Mouse (Mus musculus) neural tube, embryonic 12.5 days (tissue): ENCODE measurements around the gene Plbd2. TPM values are rescaled to one million over a fixed set of nuclear protein-coding genes. Genes with fewer than 3 reads are reported as not detected.

Experiments used
- ATAC-seq: fragments of 200-750 bp; cut with Nextera tagmentation; 2 replicates; pipeline ENCODE4 v1.8.0; 2017; ENCODE audit warnings: low read depth, mild to moderate bottlenecking, moderate TSS enrichment, moderate library complexity; ENCODE audit not compliant: low FRiP score
- H3K27ac ChIP-seq: fragments of 300-500 bp; sonication (generic); 2 replicates; pipeline ENCODE4 v1.5.1; 2016
- H3K27me3 ChIP-seq: fragments of 300-500 bp; sonication (generic); replicated peaks from 2 replicates; pipeline ENCODE4 v1.6.1; 2016; ENCODE audit warnings: mild to moderate bottlenecking
- H3K36me3 ChIP-seq: fragments of 300-500 bp; sonication (generic); 2 replicates; pipeline ENCODE4 v1.6.1; 2016; ENCODE audit warnings: mild to moderate bottlenecking
- H3K4me1 ChIP-seq: fragments of 300-500 bp; sonication (generic); 2 replicates; pipeline ENCODE4 v1.6.1; 2016
- H3K4me2 ChIP-seq: fragments of 300-500 bp; sonication (generic); replicated peaks from 2 replicates; pipeline ENCODE4 v1.6.1; 2016; ENCODE audit warnings: mild to moderate bottlenecking
- H3K4me3 ChIP-seq: fragments of 300-500 bp; sonication (generic); 2 replicates; pipeline ENCODE4 v1.5.1; 2016
- H3K9ac ChIP-seq: fragments of 300-500 bp; sonication (generic); 2 replicates; pipeline ENCODE4 v1.6.1; 2016; ENCODE audit warnings: mild to moderate bottlenecking
- H3K9me3 ChIP-seq: fragments of 300-500 bp; sonication (generic); 2 replicates; pipeline ENCODE4 v1.6.1; 2016; ENCODE audit warnings: mild to moderate bottlenecking
- WGBS: fragments of 180-500 bp; shearing (Covaris S2); methylation state at CpG from one replicate; pipeline ENCODE4 v1.1.7; 2016; 5-methylcytosine and 5-hydroxymethylcytosine counted together
- polyA plus RNA-seq: library from polyadenylated mRNA; unstranded; fragments of >200 nt; fragmentation: Nextera tagmentation; extraction: Ambion mirVana; gene quantifications from 2 replicates; pipeline ENCODE4 v1.2.1, GENCODE M21; 2016

The Plbd2 gene
- polyA plus RNA-seq, 1 experiment from 2014 or later, result 46.2 TPM

DNA sequence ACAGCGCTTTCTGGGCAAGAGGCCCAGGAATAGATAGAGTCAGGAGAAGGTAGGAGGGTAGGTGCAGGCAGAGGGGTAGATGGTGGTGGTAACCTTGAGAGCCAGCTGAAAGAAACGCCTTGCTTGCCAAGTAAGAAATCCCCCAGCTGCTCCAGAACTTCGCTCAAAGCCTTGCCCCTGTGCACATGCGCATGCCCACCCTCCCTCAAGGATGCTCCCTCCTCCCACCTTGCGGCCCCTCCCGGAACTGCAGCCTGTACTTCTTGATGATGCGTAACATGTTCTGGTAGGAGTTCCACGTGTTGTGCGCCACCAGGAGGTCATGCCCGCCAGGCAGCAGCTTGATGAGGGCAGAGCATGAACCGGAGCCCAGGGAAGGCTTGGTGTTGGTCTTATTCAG, 11.0 kb downstream of the Plbd2 start:
- Histone ChIP-seq H3K4me3 (no peak overlapping the region), H3K27ac (no peak overlapping the region), H3K4me1 (peaks cover 6% of the 10 kb centered on the region; the same call in 1 of the 2 replicates), H3K9me3 (no peaks in the 10 kb centered on the region), H3K9ac (no peak overlapping the region), H3K27me3 (no peaks in the 10 kb centered on the region), H3K4me2 (no peak overlapping the region), H3K36me3 (peaks cover 35% of the 10 kb centered on the region)
- no peak for ATAC-seq
- 76% methylated on average over 11 of the region's 11 CpGs for WGBS

DNA sequence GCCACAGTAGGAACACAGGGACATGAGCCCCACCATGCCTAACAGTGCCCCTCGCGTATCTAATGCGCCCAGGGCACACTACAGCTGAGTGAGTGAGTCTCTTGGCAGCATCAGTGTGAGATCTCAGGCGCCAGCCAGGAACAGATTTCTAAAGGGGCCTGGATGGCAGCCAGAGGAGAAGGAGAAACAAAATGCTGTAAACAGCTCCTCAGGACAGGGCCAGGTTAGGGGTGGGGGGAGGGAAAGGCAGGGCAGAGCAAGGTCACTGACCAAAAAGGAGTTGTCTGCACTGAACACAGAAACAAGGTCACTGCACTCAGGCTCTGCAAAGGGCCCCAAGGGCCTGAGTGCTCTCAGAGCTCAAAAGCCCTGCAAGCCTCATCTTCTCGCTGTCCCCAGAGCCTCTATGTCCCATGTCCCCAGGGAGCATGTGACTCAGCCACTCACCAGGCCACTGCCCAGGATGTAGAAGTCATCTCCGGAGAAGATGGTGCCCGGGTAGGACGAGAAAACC, 12.7 kb downstream of the Plbd2 start:
- H3K4me1 ChIP-seq, result peaks cover 6% of the 10 kb centered on the region; the same call in 1 of the 2 replicates
- H3K9me3 ChIP-seq, result no peaks in the 10 kb centered on the region
- WGBS, result 89% methylated on average over 8 of the region's 8 CpGs
- H3K36me3 ChIP-seq, result peaks cover 52% of the 10 kb centered on the region
- no peaks in the 10 kb centered on the region for H3K27me3 ChIP-seq
- H3K27ac ChIP-seq, result no peak overlapping the region
- ATAC-seq, result no peak
- no peak overlapping the region for H3K4me3 ChIP-seq
- no peak overlapping the region for H3K9ac ChIP-seq
- H3K4me2 ChIP-seq, result no peak overlapping the region

DNA sequence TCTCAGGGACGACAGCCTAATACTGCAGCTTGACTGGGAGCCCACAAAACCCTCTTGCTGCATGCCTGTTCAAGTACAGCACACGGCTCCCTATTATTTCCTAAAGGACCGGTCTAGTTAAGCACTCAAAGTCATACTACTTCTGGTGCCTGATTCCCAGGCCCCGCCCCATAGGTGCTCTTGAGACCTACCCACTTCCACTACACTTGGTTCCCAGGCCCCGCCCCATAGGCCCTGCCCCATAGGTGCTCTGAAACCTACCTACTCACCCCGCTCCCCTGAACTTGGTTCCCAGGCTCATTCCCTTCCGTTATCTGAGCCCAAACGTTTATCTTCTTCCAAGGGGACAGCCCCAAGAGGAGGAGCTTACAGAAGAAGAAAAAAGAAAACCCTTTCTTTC, 15.6 kb downstream of the Plbd2 start:
- Histone ChIP-seq H3K36me3 (peaks cover 66% of the 10 kb centered on the region), H3K4me1 (no peaks in the 10 kb centered on the region; the same call in 1 of the 2 replicates), H3K4me3 (no peak overlapping the region), H3K27me3 (no peaks in the 10 kb centered on the region), H3K9me3 (no peaks in the 10 kb centered on the region), H3K4me2 (no peak overlapping the region), H3K27ac (no peak overlapping the region), H3K9ac (no peak overlapping the region)
- no peak for ATAC-seq
- WGBS, result 90% methylated on average over 8 of the region's 8 CpGs

DNA sequence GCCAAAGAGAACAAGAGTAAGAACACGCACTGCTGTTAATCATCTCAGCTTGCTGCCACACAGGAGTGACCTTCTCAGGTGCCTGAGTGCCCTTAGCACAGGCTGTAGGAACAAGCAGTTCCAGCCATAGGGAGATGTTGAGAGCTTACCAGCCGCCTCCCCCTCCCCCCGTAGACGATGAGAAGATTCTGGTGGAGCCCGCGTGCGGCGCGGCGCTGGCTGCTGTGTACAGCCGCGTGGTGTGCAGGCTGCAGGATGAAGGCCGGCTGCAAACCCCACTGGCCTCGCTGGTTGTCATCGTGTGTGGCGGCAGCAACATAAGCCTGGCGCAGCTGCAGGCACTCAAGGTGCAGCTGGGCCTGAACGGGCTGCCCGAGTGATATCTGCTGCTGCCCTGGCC, 20.0 kb downstream of the Plbd2 start:
- no peak overlapping the region for H3K9ac ChIP-seq
- 92% methylated on average over 19 of the region's 19 CpGs for whole genome bisulfite sequencing

DNA sequence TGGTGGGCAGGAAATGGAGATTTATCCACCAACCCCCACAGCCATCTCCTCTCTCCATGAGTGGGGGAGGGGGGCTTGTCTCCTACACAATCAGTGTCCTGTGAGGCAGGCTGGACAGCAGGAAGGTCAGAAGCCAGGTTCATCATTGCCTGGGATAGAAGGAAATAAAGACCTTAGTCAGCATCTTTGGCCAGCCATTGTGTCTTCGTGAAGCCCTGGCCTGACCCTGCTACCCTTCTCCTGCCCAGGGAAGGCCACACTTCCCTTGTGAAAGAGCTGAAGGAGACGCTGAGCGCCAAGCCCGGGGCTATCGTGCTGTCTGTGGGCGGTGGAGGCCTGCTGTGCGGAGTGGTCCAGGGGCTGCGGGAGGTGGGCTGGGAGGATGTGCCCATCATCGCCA, 22.2 kb downstream of the Plbd2 start:
- Histone ChIP-seq H3K27me3 (no peaks in the 10 kb centered on the region), H3K9me3 (no peaks in the 10 kb centered on the region), H3K9ac (no peak overlapping the region), H3K4me3 (no peak overlapping the region), H3K36me3 (peaks cover 27% of the 10 kb centered on the region), H3K4me2 (no peak overlapping the region), H3K27ac (no peak overlapping the region), H3K4me1 (no peaks in the 10 kb centered on the region)
- no peak for ATAC-seq
- WGBS, result 63% methylated on average over 9 of the region's 9 CpGs

More for the DNA sequence above, 20.0 kb downstream of the Plbd2 start:
- no peaks in the 10 kb centered on the region for H3K27me3 ChIP-seq
- H3K4me2 ChIP-seq, result no peak overlapping the region
- ATAC-seq, result no peak
- no peaks in the 10 kb centered on the region for H3K9me3 ChIP-seq
- H3K27ac ChIP-seq, result no peak overlapping the region
- no peak overlapping the region for H3K4me3 ChIP-seq
- no peaks in the 10 kb centered on the region for H3K4me1 ChIP-seq
- H3K36me3 ChIP-seq, result peaks cover 48% of the 10 kb centered on the region

DNA sequence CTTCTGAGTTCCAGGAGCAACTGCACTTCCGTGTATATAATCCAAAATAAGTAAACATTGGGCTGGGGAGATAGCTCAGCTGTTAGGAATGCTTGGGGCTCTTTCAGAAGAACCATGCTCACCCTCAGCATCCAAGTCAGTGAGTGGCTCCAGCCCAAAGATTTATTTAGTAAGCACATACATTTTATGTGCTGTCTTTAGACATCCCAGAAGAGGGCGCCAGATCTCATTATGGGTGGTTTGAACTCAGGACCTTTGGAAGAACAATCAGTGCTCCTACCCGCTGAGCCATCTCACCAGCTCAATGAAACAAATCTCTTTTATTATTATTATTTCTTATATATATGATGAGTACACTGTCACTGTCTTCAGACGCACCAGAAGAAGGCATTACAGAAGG, 23.9 kb downstream of the Plbd2 start:
- H3K4me2 ChIP-seq, result no peak overlapping the region
- no peaks in the 10 kb centered on the region for H3K4me1 ChIP-seq
- no peaks in the 10 kb centered on the region for H3K9me3 ChIP-seq
- no peak overlapping the region for H3K4me3 ChIP-seq
- H3K27ac ChIP-seq, result no peak overlapping the region
- H3K9ac ChIP-seq, result no peak overlapping the region
- H3K27me3 ChIP-seq, result no peaks in the 10 kb centered on the region
- no peak for ATAC-seq
- H3K36me3 ChIP-seq, result peaks cover 11% of the 10 kb centered on the region; the same call in 1 of the 2 replicates
- 67% methylated on average over 4 of the region's 4 CpGs for WGBS

DNA sequence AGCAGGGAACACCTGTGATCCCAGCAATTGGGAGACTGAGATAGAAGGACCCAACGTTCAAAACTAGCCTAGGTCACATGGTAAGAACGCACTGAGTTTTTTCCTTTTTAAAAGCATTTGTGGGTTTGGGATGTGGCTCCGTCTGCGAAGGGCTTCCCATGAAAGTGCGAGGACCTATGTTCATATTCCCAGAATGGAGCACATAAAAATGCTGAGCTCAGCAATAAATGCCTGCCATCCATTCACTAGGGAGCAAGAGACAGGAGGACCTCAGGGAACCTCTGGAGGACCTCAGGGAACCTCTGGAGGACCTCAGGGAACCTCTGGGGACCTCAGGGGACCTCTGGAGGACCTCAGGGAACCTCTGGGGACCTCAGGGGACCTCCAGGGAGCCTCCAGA, 25.4 kb downstream of the Plbd2 start:
- no peak for ATAC-seq
- H3K9me3 ChIP-seq, result no peaks in the 10 kb centered on the region
- H3K9ac ChIP-seq, result no peak overlapping the region
- no peaks in the 10 kb centered on the region for H3K36me3 ChIP-seq
- H3K27ac ChIP-seq, result no peak overlapping the region
- H3K27me3 ChIP-seq, result no peaks in the 10 kb centered on the region
- no peaks in the 10 kb centered on the region for H3K4me1 ChIP-seq
- 93% methylated on average over 5 of the region's 5 CpGs for WGBS
- no peak overlapping the region for H3K4me3 ChIP-seq
- H3K4me2 ChIP-seq, result no peak overlapping the region

DNA sequence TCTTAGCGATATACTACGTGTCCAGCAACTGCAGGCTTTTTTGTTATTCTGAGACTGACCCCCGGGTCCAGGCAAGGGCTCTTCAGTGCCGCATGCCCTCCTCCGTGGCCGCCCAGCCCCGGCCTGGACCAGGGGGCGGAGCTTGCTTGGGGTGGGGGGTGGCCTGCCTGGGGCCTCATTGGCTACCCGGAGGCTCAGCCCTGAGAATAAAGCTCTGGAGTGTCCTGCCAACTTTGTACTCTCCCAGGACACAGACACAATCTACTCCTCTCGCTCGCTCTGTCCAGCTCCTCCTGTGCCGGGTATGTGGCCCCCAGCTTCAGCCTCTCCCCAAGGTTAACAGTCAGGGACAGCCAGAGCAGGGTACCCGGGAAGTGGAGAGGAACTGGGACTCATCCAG, 27.1 kb downstream of the Plbd2 start, which contains the start of gene Sds:
TSS of gene Sds (plus strand) at position 231 of the 400 bp plus-strand sequence.
- Histone ChIP-seq H3K9ac (no peak within 1 kb of the TSS; the same call in 1 of the 2 replicates), H3K27ac (no peak within 1 kb of the TSS), H3K4me1 (no peaks in the 10 kb centered on the region), H3K4me2 (no peak within 1 kb of the TSS), H3K9me3 (no peaks in the 10 kb centered on the region), H3K36me3 (no peaks in the 10 kb centered on the region), H3K4me3 (no peak within 1 kb of the TSS), H3K27me3 (no peaks in the 10 kb centered on the region)
- WGBS, result 14% methylated on average over 13 of the region's 13 CpGs
- no peak for ATAC-seq

DNA sequence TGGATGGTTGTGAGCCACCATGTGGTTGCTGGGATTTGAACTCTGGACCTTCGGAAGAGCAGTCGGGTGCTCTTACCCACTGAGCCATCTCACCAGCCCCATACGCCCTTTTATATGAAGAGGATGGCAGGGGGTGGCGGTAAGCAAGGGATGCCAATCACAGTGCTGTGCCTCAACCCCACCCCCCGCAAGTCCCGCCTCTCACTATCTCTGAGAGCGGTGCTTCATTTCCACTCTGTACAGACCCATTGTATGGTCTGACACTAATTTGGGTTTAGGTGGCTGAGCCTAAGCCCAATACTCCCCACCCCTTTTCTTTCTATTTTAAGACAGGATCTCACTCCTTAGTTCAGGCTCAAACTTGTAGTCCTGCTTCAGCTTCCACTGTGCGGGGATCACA, 27.6 kb downstream of the Plbd2 start:
- WGBS, result 51% methylated on average over 8 of the region's 8 CpGs
- no peaks in the 10 kb centered on the region for H3K27me3 ChIP-seq
- no peak overlapping the region for H3K4me3 ChIP-seq
- no peaks in the 10 kb centered on the region for H3K36me3 ChIP-seq
- H3K9me3 ChIP-seq, result no peaks in the 10 kb centered on the region
- H3K27ac ChIP-seq, result no peak overlapping the region
- ATAC-seq, result no peak
- H3K4me2 ChIP-seq, result no peak overlapping the region
- no peak overlapping the region for H3K9ac ChIP-seq
- no peaks in the 10 kb centered on the region for H3K4me1 ChIP-seq

DNA sequence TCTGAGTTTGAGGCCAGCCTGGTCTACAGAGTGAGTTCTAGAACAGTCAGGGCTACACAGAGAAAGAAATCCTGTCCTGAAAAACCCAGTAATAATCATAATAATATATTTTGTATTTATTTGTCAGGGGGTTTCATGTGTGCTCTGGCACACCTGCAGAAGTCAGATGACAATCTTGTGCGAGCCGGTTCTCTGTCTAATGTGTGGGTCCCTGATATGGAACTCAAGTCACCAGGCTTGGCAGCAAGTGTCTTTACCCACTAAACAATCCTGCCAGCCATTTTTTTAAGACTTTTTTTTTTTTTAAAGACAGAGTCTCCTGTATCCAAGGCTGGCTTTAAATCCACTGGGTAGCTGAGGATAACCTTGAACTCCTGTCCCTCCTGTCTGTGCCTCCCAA, 30.1 kb downstream of the Plbd2 start:
- ATAC-seq, result no peak
- no peaks in the 10 kb centered on the region for H3K36me3 ChIP-seq
- no peak overlapping the region for H3K9ac ChIP-seq
- no peaks in the 10 kb centered on the region; the same call in 1 of the 2 replicates for H3K27me3 ChIP-seq
- no peak overlapping the region for H3K27ac ChIP-seq
- WGBS, result 97% methylated on average over 2 of the region's 2 CpGs
- H3K9me3 ChIP-seq, result no peaks in the 10 kb centered on the region
- no peaks in the 10 kb centered on the region for H3K4me1 ChIP-seq
- H3K4me2 ChIP-seq, result no peak overlapping the region
- H3K4me3 ChIP-seq, result no peak overlapping the region

DNA sequence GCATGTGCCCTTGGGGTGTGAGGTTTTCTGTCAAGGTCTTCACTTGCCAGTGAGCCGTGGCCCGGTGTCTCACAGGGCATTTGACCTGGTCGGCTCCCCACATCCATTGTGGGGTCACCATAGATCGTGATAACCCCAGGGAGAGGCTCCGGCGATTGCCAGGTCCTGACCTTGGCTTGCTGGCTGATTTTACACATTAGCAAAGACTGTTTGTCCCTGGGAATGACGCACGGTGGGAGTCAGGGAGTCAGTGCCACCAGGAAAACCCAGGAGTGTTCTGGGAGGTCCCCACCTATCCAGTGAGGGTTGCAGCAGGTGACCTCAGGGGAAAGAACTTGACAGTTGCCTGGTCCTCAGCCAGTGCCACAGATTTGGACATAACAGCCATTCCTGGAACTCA, 30.7 kb downstream of the Plbd2 start, which contains the start of gene Sdsl:
TSS of gene Sdsl (minus strand) at position 41 of the 400 bp plus-strand sequence.
- Histone ChIP-seq H3K9me3 (no peaks in the 10 kb centered on the region), H3K27me3 (no peaks in the 10 kb centered on the region; the same call in 1 of the 2 replicates), H3K9ac (no peak within 1 kb of the TSS), H3K4me2 (no peak within 1 kb of the TSS), H3K4me3 (no peak within 1 kb of the TSS), H3K36me3 (no peaks in the 10 kb centered on the region), H3K4me1 (no peaks in the 10 kb centered on the region), H3K27ac (no peak within 1 kb of the TSS)
- ATAC-seq, result no peak
- WGBS, result 82% methylated on average over 8 of the region's 8 CpGs

DNA sequence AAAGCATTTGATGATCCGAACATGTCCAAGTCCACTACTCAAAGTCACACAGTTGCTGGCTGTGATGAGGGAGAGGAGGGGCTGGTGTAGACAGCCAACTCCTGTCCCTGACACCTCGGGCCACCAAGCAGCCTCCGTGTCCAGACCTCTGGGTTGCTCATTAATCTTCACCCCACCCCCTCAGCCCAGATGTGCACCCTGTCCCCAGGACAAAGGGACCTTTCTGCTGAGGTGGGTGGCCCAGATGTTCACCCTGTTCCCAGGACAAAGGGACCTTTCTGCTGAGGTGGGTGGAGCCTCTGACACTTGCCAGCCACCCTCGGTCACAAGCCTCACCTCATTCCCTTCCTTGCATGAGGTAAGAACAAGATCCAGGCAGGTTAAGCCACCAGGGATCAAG, 31.9 kb downstream of the Plbd2 start:
- no peaks in the 10 kb centered on the region; the same call in 1 of the 2 replicates for H3K27me3 ChIP-seq
- H3K9me3 ChIP-seq, result no peaks in the 10 kb centered on the region
- no peaks in the 10 kb centered on the region for H3K36me3 ChIP-seq
- ATAC-seq, result no peak
- H3K9ac ChIP-seq, result no peak overlapping the region
- H3K4me1 ChIP-seq, result no peaks in the 10 kb centered on the region
- 54% methylated on average over 4 of the region's 4 CpGs for WGBS
- no peak overlapping the region for H3K4me3 ChIP-seq
- no peak overlapping the region for H3K4me2 ChIP-seq
- no peak overlapping the region for H3K27ac ChIP-seq

DNA sequence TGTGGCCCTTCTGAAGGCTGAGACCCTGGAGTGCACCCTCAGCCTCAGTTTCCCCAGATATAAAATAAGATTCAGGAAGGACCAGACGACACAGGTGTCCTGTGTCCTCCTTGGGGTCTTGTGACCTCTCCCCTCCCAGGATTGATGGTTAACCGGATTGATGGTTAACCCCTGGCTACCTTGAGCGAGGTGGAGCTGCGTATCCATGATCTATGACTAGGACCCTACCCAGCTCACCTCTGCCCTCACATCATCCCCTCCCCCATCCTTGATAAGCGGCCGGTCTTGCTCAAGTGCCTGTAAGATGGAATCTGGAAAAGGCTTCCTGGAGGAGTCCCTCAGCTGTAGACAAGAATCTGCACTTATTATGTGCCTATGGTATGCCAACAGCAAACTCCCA, 34.6 kb downstream of the Plbd2 start:
- Histone ChIP-seq H3K9ac (no peak overlapping the region), H3K4me1 (no peaks in the 10 kb centered on the region), H3K36me3 (no peaks in the 10 kb centered on the region), H3K9me3 (no peaks in the 10 kb centered on the region), H3K4me2 (no peak overlapping the region), H3K27me3 (no peaks in the 10 kb centered on the region; the same call in 1 of the 2 replicates), H3K27ac (no peak overlapping the region), H3K4me3 (no peak overlapping the region)
- ATAC-seq, result no peak
- 87% methylated on average over 6 of the region's 6 CpGs for WGBS
